Mouse (Mus musculus): ENCODE results near the gene Vpreb1. TPM values are rescaled to one million over a fixed set of nuclear protein-coding genes. Genes with fewer than 3 reads are reported as not detected.

Gene Vpreb1
- total and polyA plus RNA-seq, 2 experiments from 2014 or later: 0.44 TPM; not detected in 1

DNA sequence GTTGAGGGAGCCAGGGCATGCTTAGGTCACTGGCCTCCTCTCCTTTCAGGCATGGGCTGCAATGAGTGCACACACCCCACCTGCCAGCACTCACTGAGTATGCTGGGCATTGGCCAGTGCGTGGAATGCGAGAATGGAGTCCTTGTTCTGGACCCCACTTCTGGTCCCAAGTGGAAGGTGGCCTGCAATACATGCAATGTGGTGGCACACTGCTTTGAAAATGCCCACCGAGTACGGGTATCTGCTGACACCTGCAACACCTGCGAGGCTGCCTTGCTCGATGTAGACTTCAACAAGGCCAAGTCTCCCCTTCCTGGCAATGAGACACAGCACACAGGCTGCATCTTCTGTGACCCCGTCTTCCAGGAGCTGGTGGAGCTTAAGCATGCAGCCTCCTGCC, 21.7 kb upstream of the Vpreb1 start:
- 91% methylated on average over 7 of the region's 7 CpGs for WGBS
- H3K4me3 ChIP-seq (ENCODE audit: low read depth, low read length): no peak overlapping the region
- no peak overlapping the region for H3K4me2 ChIP-seq (ENCODE audit: low read depth, low read length)
- peaks cover 76% of the 10 kb centered on the region for H3K36me3 ChIP-seq (replicated peaks; ENCODE audit: control insufficient read depth, insufficient read depth, low read length)
- ATAC-seq (ENCODE audit: insufficient read depth, low read depth) (no peak), DNase-seq (ENCODE audit: low spot score) (no peak)
- H3K27me3 ChIP-seq (ENCODE audit: control insufficient read depth, insufficient read depth, low read length): no peaks in the 10 kb centered on the region
- H3K9ac ChIP-seq (replicated peaks; ENCODE audit: low read depth, low read length): no peak overlapping the region
- peaks cover 5% of the 10 kb centered on the region; the same call in 1 of the 2 replicates for H3K4me1 ChIP-seq (ENCODE audit: control insufficient read depth, insufficient read depth)
- no peaks in the 10 kb centered on the region for H3K9me3 ChIP-seq (replicated peaks; ENCODE audit: control insufficient read depth, low read length)
- no peak overlapping the region for H3K27ac ChIP-seq (ENCODE audit: low read depth)
- TF ChIP-seq EP300 (IDR thresholded peaks at IDR 0.05; ENCODE audit: low read depth): no peak
- no peak for TF ChIP-seq CTCF (IDR thresholded peaks at IDR 0.05; ENCODE audit: low read depth)

DNA sequence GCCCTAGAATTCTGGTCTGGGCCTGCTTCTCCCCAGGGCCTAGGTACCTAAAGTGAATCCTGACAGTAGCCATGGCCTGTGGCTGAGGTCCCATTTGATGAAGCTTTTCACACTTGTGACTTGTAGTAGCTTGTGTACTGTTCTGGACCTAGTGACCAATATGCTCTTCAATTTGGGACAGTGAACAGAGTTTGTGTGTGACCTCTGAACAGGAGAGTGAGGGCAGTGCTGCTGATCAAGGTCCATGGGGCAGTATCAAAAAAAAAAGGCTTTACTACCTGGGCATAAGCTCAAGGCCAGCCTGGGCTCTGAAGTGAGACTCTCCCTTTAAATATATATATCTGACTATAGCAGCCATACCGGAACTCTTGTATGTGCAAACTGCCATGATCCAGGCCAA, 17.7 kb upstream of the Vpreb1 start:
- H3K36me3 ChIP-seq (replicated peaks; ENCODE audit: control insufficient read depth, insufficient read depth, low read length): peaks cover 100% of the 10 kb centered on the region
- H3K27me3 ChIP-seq (ENCODE audit: control insufficient read depth, insufficient read depth, low read length): no peaks in the 10 kb centered on the region
- TF ChIP-seq CTCF (IDR thresholded peaks at IDR 0.05; ENCODE audit: low read depth) (no peak), EP300 (IDR thresholded peaks at IDR 0.05; ENCODE audit: low read depth) (no peak)
- H3K4me2 ChIP-seq (ENCODE audit: low read depth, low read length): no peak overlapping the region
- ATAC-seq (ENCODE audit: insufficient read depth, low read depth) (no peak), DNase-seq (ENCODE audit: low spot score) (no peak)
- H3K4me1 ChIP-seq (ENCODE audit: control insufficient read depth, insufficient read depth): no peaks in the 10 kb centered on the region
- H3K4me3 ChIP-seq (ENCODE audit: low read depth, low read length): no peak overlapping the region
- no peak overlapping the region for H3K9ac ChIP-seq (replicated peaks; ENCODE audit: low read depth, low read length)
- H3K27ac ChIP-seq (ENCODE audit: low read depth): no peak overlapping the region
- 96% methylated on average over 1 of the region's 1 CpGs for WGBS
- H3K9me3 ChIP-seq (replicated peaks; ENCODE audit: control insufficient read depth, low read length): no peaks in the 10 kb centered on the region

DNA sequence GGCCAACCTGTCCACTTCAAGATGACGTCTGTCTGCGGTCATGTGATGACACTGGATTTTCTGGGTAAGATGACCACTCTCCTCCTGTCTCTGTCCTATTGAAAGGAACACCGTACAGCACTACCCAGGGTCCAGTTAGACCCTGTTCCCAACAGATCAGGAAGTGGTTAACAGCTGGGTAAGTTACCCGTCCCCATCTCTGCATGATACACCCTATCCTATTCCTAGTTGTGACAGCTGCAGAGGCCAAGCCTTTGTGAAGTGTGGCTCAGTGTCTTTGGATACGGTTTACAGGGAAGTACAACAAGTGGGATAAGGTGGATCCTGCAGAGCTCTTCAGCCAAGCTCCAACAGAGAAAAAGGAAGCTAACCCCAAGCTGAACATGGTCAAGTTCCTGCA, 8.4 kb upstream of the Vpreb1 start:
- WGBS: 87% methylated on average over 5 of the region's 5 CpGs
- H3K9ac ChIP-seq (replicated peaks; ENCODE audit: low read depth, low read length): no peak overlapping the region
- ATAC-seq (ENCODE audit: insufficient read depth, low read depth) (no peak), DNase-seq (ENCODE audit: low spot score) (no peak)
- no peak overlapping the region for H3K27ac ChIP-seq (ENCODE audit: low read depth)
- no peaks in the 10 kb centered on the region for H3K9me3 ChIP-seq (replicated peaks; ENCODE audit: control insufficient read depth, low read length)
- no peaks in the 10 kb centered on the region for H3K4me1 ChIP-seq (ENCODE audit: control insufficient read depth, insufficient read depth)
- H3K27me3 ChIP-seq (ENCODE audit: control insufficient read depth, insufficient read depth, low read length): no peaks in the 10 kb centered on the region
- H3K4me3 ChIP-seq (ENCODE audit: low read depth, low read length): no peak overlapping the region
- no peak overlapping the region for H3K4me2 ChIP-seq (ENCODE audit: low read depth, low read length)
- peaks cover 87% of the 10 kb centered on the region for H3K36me3 ChIP-seq (replicated peaks; ENCODE audit: control insufficient read depth, insufficient read depth, low read length)
- TF ChIP-seq EP300 (IDR thresholded peaks at IDR 0.05; ENCODE audit: low read depth) (no peak), CTCF (IDR thresholded peaks at IDR 0.05; ENCODE audit: low read depth) (no peak)

DNA sequence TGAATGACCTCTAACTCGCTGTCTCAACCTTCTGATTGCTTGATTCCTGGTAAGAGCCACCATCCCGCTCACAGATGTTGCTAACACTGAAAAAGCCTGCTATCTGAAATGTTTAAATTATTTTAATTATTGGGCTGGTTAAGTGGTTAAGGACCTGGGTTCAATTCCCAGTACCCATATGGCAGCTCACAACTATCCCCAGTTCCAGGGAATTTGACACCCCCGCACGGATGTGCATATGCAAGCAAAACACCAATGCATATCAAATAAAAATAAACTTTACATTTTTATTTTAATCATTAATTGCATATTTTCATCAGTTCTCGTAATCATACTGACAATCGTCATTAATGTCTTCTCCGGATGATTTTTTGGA, 414 bp downstream of the Vpreb1 start:
- no peak overlapping the region for H3K9ac ChIP-seq (replicated peaks; ENCODE audit: low read depth, low read length)
- ATAC-seq (ENCODE audit: insufficient read depth, low read depth): no peak
- peaks cover 18% of the 10 kb centered on the region; the same call in 1 of the 2 replicates for H3K4me1 ChIP-seq (ENCODE audit: control insufficient read depth, insufficient read depth)
- peak overlapping the region; percentile 51 for H3K4me2 ChIP-seq (ENCODE audit: low read depth, low read length)
- H3K36me3 ChIP-seq (replicated peaks; ENCODE audit: control insufficient read depth, insufficient read depth, low read length): 0 out of 2 replicates have a peak, but pooled peaks cover 6% of the 10 kb centered on the region
- no peaks in the 10 kb centered on the region for H3K27me3 ChIP-seq (ENCODE audit: control insufficient read depth, insufficient read depth, low read length)
- no peak for DNase-seq (ENCODE audit: low spot score)
- peak overlapping the region; percentile 61 for H3K27ac ChIP-seq (ENCODE audit: low read depth)
- H3K4me3 ChIP-seq (ENCODE audit: low read depth, low read length): peak overlapping the region; percentile 75
- no peaks in the 10 kb centered on the region for H3K9me3 ChIP-seq (replicated peaks; ENCODE audit: control insufficient read depth, low read length)
- TF ChIP-seq EP300 (IDR thresholded peaks at IDR 0.05; ENCODE audit: low read depth): no peak
- no peak for TF ChIP-seq CTCF (IDR thresholded peaks at IDR 0.05; ENCODE audit: low read depth)
- WGBS: 39% methylated on average over 7 of the region's 7 CpGs

DNA sequence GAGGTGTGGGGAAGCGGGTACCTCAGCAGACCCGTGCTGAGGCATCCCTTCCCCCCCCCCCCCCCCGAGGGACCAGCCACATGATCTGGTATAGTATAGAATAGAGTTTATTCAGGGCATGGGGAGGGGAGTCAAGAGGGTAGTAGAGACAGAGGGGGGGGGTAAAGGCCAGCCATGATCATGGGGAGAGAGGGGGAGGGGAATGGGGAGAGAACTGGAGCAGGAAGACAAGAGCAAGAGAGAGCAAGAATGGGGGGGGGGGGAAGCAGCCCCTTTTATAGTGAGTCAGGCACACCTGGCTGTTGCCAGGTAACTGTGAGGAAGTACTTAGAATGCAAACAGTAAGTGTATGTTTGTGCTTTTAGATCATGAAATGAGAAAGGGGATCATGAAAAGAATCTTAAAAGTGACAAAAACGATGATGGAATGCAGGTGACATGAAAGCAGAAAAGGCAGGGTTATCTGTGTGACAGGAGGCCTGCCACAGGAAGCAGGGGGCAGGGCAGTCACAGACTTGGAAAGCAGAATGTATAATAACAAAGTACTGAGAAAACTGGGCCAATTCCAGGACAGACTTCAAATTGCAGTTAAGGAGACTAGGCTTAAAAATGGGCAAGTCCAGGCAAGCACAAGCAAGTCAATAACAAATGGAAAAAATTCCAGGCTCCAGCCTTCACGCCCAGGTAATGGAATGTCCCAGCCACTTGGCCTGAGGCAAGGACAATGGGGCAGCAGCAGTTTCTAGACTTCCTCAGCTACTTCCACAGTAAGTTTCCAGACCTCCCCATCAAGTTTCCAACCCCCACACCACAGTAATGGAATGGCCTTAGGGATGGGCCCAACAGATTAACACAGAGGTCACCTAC, 4.7 kb downstream of the Vpreb1 start:
- TF ChIP-seq EP300 (IDR thresholded peaks at IDR 0.05; ENCODE audit: low read depth) (no peak), CTCF (IDR thresholded peaks at IDR 0.05; ENCODE audit: low read depth) (no peak)

More for the DNA sequence above, 4.7 kb downstream of the Vpreb1 start:
- Histone ChIP-seq H3K9ac (replicated peaks; ENCODE audit: low read depth, low read length) (no peak overlapping the region), H3K4me1 (ENCODE audit: control insufficient read depth, insufficient read depth) (peaks cover 3% of the 10 kb centered on the region; the same call in 1 of the 2 replicates), H3K9me3 (replicated peaks; ENCODE audit: control insufficient read depth, low read length) (no peaks in the 10 kb centered on the region), H3K27ac (ENCODE audit: low read depth) (peak overlapping the region; percentile 1; the same call in 1 of the 2 replicates), H3K27me3 (ENCODE audit: control insufficient read depth, insufficient read depth, low read length) (no peaks in the 10 kb centered on the region), H3K36me3 (replicated peaks; ENCODE audit: control insufficient read depth, insufficient read depth, low read length) (no peaks in the 10 kb centered on the region), H3K4me3 (ENCODE audit: low read depth, low read length) (no peak overlapping the region), H3K4me2 (ENCODE audit: low read depth, low read length) (no peak overlapping the region)
- no peak for DNase-seq (ENCODE audit: low spot score)
- ATAC-seq (ENCODE audit: insufficient read depth, low read depth): no peak
- 40% methylated on average over 4 of the region's 5 CpGs for WGBS
